Mouse (Mus musculus) brain, embryonic 14.5 days (tissue): ENCODE results near the gene Pde4b.

ENCODE experiments used
- CTCF ChIP-seq: fragments of 200-500 bp; IDR thresholded peaks from 2 replicates; pipeline ENCODE4 v1.5.1; 2012; ENCODE audit warnings: inconsistent platforms, mild to moderate bottlenecking, moderate library complexity, borderline replicate concordance; ENCODE audit not compliant: insufficient read depth, insufficient read length; ENCODE audit errors: extremely low read depth
- POLR2A ChIP-seq: fragments of 200-500 bp; IDR thresholded peaks from 2 replicates; pipeline ENCODE4 v1.6.1; 2012; ENCODE audit warnings: mild to moderate bottlenecking, inconsistent platforms, borderline replicate concordance; ENCODE audit not compliant: poor library complexity, insufficient read depth, insufficient read length, severe bottlenecking; ENCODE audit errors: extremely low read depth

DNA sequence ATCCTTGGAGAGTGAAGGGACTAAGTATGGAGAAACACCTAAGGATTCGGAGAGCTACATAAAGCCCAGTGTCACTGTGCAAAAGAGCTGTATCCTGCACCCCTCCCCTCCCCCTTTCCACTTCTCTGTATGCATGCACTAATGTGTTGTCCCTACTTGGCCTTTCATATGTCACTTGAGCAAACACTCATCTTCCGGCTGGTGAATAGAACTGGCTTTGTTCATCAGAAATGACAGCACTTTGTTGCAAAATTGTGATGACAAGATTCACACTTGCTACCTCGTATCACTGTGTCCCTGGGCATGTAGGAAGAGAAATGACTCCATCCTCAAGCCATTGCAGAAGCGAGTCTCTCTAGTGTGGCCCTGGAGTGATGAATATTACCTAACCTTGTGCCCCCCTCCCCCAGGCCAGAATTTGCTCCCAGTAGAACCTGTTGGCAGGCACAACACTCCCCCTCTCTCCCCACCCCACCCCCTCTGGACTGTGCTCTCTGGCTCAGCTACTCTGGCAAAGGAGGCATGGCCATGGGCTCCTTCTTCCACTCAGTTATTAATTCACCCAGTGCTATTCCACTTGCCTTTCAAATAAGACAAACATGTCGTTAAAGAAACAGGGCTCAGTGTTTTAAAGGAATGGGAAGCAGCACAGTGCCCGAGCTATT, 497.4 kb downstream of the Pde4b start:
- no peak for TF ChIP-seq CTCF
- TF ChIP-seq POLR2A = no peak
